Mouse (Mus musculus): ENCODE data around the gene Sertad4. TPM values are rescaled to one million over a fixed set of nuclear protein-coding genes. Genes with fewer than 3 reads are reported as not detected.

Gene Sertad4
- 5.0 and 5.7 TPM in 2 replicates for polyA plus RNA-seq (2015; fragmentation: Nextera tagmentation; extraction: Ambion mirVana)

DNA sequence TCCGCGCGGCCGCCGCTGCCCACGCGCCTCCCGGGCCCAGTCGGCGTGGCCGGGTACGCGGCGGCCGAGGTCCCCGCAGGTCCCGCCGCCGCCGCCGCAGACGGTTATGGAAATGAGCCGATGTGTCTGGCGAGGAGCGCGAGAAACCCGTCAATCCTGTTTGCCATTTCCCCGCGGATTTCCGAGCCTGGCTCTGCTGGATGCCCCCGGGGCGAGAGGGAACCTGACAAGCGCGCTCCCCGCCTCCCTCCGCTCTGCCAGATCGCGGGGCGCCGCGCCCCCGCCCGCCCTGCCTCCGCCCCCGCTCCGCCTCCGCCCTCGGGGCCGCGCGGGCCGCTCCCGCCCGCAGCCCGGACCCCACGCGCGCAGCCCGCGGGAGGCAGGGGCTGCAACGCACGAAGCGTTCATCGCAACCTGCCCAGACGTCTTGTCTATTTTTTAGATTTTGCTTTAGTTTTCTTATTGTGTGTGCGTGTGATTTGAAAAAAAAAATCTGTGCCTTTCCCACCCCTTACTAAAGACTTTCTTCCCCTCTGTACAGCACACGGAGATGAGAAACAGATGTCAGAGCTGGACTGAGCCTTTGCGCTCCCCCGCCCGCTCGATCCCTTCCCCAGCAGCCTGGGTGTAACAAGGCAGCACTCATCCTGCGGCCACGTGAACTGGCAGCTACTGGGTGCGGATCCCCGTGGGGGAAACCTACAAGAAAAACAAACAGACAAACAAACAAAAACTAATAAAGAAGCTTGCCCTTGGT, at the start of gene Sertad4:
Gene Sertad4 (minus strand): TSS at position 283 of the 757 bp plus-strand sequence.
- H3K27ac ChIP-seq (ENCODE audit: low read length): peak within 1 kb of the TSS; percentile 92
- peaks cover 33% of the 10 kb centered on the region for H3K4me1 ChIP-seq (ENCODE audit: control insufficient read depth, insufficient read depth, low read length)
- peak; percentile 71; the same call in 1 of the 2 replicates for ATAC-seq (ENCODE audit: insufficient read depth, low FRiP score)
- peak within 1 kb of the TSS; percentile 94 for H3K9ac ChIP-seq (ENCODE audit: low read length)
- no peaks in the 10 kb centered on the region for H3K27me3 ChIP-seq (ENCODE audit: control insufficient read depth, insufficient read depth, low read length)
- H3K36me3 ChIP-seq (ENCODE audit: control insufficient read depth, insufficient read depth, low read length): no peaks in the 10 kb centered on the region
- under 1% methylated on average over 74 of the region's 75 CpGs for WGBS
- no peaks in the 10 kb centered on the region for H3K9me3 ChIP-seq (replicated peaks; ENCODE audit: control insufficient read depth, low read length)
- peak within 1 kb of the TSS; percentile 80 for H3K4me3 ChIP-seq (replicated peaks; ENCODE audit: low read length)
- H3K4me2 ChIP-seq (ENCODE audit: low read depth, low read length): peak within 1 kb of the TSS; percentile 55

DNA sequence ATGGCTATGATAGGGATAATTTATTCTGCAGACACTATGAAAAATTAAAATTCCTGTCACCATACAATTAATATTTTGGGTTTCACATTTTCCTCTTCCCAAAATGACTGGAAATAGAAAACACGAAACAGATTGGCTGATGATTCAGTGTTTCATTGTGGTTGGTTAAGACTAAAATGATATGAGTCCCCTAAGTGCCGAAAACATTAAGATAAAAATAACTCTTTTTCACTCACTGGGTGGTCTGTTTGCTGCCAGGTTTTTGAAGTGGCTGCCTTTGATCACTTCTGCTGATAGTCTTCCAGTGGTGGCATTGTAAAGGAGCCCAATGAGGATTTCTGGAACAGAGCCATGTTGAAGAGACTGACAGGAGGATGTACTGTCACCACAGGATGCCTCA, 46.0 kb upstream of the Sertad4 start:
- H3K4me3 ChIP-seq (replicated peaks; ENCODE audit: low read length): no peak overlapping the region
- no peak for ATAC-seq (ENCODE audit: insufficient read depth, low FRiP score)
- H3K27me3 ChIP-seq (ENCODE audit: control insufficient read depth, insufficient read depth, low read length): no peaks in the 10 kb centered on the region
- H3K4me2 ChIP-seq (ENCODE audit: low read depth, low read length): no peak overlapping the region
- H3K27ac ChIP-seq (ENCODE audit: low read length): no peak overlapping the region
- H3K9ac ChIP-seq (ENCODE audit: low read length): no peak overlapping the region
- H3K36me3 ChIP-seq (ENCODE audit: control insufficient read depth, insufficient read depth, low read length): no peaks in the 10 kb centered on the region
- 0 out of 2 replicates have a peak, but pooled peaks cover 3% of the 10 kb centered on the region for H3K4me1 ChIP-seq (ENCODE audit: control insufficient read depth, insufficient read depth, low read length)
- 53% methylated on average over 2 of the region's 2 CpGs for WGBS
- no peaks in the 10 kb centered on the region for H3K9me3 ChIP-seq (replicated peaks; ENCODE audit: control insufficient read depth, low read length)

DNA sequence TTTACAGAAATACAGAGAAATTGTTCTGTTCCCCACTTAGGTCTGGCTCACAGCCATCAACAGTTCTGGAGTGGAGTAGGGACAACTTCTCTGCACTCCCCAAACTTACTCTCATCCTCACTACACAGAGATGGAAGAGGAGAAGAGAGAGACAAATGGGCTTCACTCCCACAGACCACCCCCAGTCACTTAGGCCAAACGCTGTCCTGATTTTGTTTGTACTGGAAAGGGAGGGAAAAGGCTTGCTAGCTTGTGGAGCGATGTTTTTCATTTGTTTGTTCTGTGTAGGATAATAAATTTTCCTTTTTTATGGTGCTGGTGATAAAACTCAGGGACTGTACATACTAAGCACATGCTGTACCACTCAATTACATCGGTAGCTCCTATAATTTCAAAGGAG, 45.4 kb upstream of the Sertad4 start:
- WGBS: 35% methylated on average over 3 of the region's 3 CpGs
- no peak overlapping the region for H3K4me2 ChIP-seq (ENCODE audit: low read depth, low read length)

DNA sequence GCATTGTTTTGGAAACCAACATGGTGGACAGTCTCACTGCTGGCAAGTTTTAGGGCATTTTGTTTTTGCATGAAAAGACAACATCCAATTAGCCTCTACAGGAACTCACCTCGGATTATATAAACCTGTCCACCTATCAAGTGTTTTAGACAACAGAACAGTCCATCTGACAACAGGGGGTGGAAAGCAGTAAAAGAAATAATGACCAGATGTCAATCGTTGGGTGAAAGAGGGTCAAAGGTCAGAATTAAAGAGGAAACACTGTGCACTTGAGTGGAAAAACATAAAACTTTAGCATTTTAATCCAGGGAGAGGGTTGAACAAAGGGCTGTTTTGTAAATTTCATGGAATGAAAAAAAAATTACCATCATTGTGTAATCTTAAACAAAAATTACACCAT, 43.2 kb upstream of the Sertad4 start:
- H3K27ac ChIP-seq (ENCODE audit: low read length): no peak overlapping the region
- H3K9ac ChIP-seq (ENCODE audit: low read length): no peak overlapping the region
- no peaks in the 10 kb centered on the region for H3K9me3 ChIP-seq (replicated peaks; ENCODE audit: control insufficient read depth, low read length)
- H3K27me3 ChIP-seq (ENCODE audit: control insufficient read depth, insufficient read depth, low read length): no peaks in the 10 kb centered on the region
- H3K4me1 ChIP-seq (ENCODE audit: control insufficient read depth, insufficient read depth, low read length): 0 out of 2 replicates have a peak, but pooled peaks cover 3% of the 10 kb centered on the region
- 55% methylated on average over 2 of the region's 2 CpGs for WGBS
- H3K4me3 ChIP-seq (replicated peaks; ENCODE audit: low read length): no peak overlapping the region
- no peaks in the 10 kb centered on the region for H3K36me3 ChIP-seq (ENCODE audit: control insufficient read depth, insufficient read depth, low read length)
- no peak for ATAC-seq (ENCODE audit: insufficient read depth, low FRiP score)
- no peak overlapping the region for H3K4me2 ChIP-seq (ENCODE audit: low read depth, low read length)

More for the DNA sequence above, 45.4 kb upstream of the Sertad4 start:
- Histone ChIP-seq H3K4me3 (replicated peaks; ENCODE audit: low read length) (no peak overlapping the region), H3K4me1 (ENCODE audit: control insufficient read depth, insufficient read depth, low read length) (0 out of 2 replicates have a peak, but pooled peaks cover 3% of the 10 kb centered on the region), H3K27ac (ENCODE audit: low read length) (no peak overlapping the region), H3K9me3 (replicated peaks; ENCODE audit: control insufficient read depth, low read length) (no peaks in the 10 kb centered on the region), H3K27me3 (ENCODE audit: control insufficient read depth, insufficient read depth, low read length) (no peaks in the 10 kb centered on the region), H3K36me3 (ENCODE audit: control insufficient read depth, insufficient read depth, low read length) (no peaks in the 10 kb centered on the region), H3K9ac (ENCODE audit: low read length) (no peak overlapping the region)
- ATAC-seq (ENCODE audit: insufficient read depth, low FRiP score): no peak

DNA sequence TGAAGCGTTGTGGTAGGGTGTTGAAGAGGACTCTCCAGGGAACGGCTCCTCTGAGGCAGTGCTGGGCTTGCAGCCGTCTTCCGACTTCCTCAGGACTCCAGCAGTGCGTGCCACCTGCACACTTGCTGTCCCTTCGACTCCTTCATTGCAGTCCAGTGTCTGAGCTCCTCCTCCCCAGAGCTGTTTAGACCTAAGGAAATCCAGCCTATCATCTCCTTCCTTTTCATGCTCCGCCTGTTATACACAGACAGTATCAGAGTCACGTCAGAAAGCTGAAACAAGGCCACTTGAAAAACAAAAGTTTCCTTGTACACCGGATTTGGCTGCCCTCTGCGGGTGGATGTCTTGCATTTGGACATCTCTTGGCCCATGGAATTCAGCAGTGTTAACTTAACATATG, 41.7 kb upstream of the Sertad4 start:
- no peaks in the 10 kb centered on the region for H3K36me3 ChIP-seq (ENCODE audit: control insufficient read depth, insufficient read depth, low read length)
- 70% methylated on average over 10 of the region's 10 CpGs for WGBS
- H3K4me3 ChIP-seq (replicated peaks; ENCODE audit: low read length): no peak overlapping the region
- H3K9me3 ChIP-seq (replicated peaks; ENCODE audit: control insufficient read depth, low read length): no peaks in the 10 kb centered on the region
- H3K4me1 ChIP-seq (ENCODE audit: control insufficient read depth, insufficient read depth, low read length): 0 out of 2 replicates have a peak, but pooled peaks cover 3% of the 10 kb centered on the region
- no peak overlapping the region for H3K9ac ChIP-seq (ENCODE audit: low read length)
- H3K27ac ChIP-seq (ENCODE audit: low read length): no peak overlapping the region
- ATAC-seq (ENCODE audit: insufficient read depth, low FRiP score): no peak
- no peak overlapping the region for H3K4me2 ChIP-seq (ENCODE audit: low read depth, low read length)
- H3K27me3 ChIP-seq (ENCODE audit: control insufficient read depth, insufficient read depth, low read length): no peaks in the 10 kb centered on the region

DNA sequence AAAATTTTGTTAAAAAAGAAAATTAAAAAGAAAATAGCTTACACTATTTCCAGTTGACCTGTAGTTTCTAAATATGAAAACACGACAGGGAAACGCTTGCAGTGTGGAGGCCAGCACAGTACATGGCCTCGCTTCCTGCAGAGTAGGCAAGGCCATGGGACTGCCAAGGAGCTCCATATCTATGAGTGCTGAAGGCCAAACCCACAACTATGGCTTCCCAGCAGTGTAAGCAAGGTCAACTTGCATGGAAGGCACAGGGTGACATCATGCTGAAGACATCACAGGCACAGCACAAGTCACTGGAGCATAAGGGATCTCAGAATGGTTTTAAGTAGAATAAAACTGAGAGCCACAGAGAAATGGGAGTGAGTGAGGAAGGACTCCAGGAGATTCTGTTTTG, 40.5 kb upstream of the Sertad4 start:
- no peak for ATAC-seq (ENCODE audit: insufficient read depth, low FRiP score)
- Histone ChIP-seq H3K4me3 (replicated peaks; ENCODE audit: low read length) (no peak overlapping the region), H3K27ac (ENCODE audit: low read length) (no peak overlapping the region), H3K4me1 (ENCODE audit: control insufficient read depth, insufficient read depth, low read length) (0 out of 2 replicates have a peak, but pooled peaks cover 3% of the 10 kb centered on the region), H3K36me3 (ENCODE audit: control insufficient read depth, insufficient read depth, low read length) (no peaks in the 10 kb centered on the region), H3K9me3 (replicated peaks; ENCODE audit: control insufficient read depth, low read length) (no peaks in the 10 kb centered on the region), H3K27me3 (ENCODE audit: control insufficient read depth, insufficient read depth, low read length) (no peaks in the 10 kb centered on the region), H3K9ac (ENCODE audit: low read length) (no peak overlapping the region), H3K4me2 (ENCODE audit: low read depth, low read length) (no peak overlapping the region)
- 88% methylated on average over 3 of the region's 3 CpGs for WGBS

DNA sequence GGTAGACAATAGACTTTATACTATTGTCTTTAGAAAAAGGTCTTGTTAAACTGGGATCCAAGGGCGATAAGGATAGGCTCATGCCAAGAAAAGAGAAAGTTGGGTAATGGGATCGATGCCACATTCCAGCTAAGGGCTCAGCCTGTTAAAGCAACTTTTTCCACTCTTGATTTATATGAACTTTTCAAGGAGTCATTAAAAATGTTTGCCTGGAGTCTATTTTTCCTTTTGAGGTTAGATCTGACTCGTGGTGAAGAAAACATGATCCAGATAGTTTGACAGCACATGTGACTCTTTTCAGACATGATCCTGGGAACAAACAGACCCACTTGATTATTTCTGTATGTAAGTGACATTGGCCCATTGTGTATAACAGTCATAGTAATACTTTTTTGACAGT, 35.2 kb upstream of the Sertad4 start:
- ATAC-seq (ENCODE audit: insufficient read depth, low FRiP score): no peak
- Histone ChIP-seq H3K4me1 (ENCODE audit: control insufficient read depth, insufficient read depth, low read length) (no peaks in the 10 kb centered on the region; the same call in 1 of the 2 replicates), H3K4me3 (replicated peaks; ENCODE audit: low read length) (no peak overlapping the region), H3K27ac (ENCODE audit: low read length) (no peak overlapping the region), H3K27me3 (ENCODE audit: control insufficient read depth, insufficient read depth, low read length) (no peaks in the 10 kb centered on the region), H3K9ac (ENCODE audit: low read length) (no peak overlapping the region), H3K9me3 (replicated peaks; ENCODE audit: control insufficient read depth, low read length) (no peaks in the 10 kb centered on the region), H3K36me3 (ENCODE audit: control insufficient read depth, insufficient read depth, low read length) (no peaks in the 10 kb centered on the region), H3K4me2 (ENCODE audit: low read depth, low read length) (no peak overlapping the region)
- 61% methylated on average over 3 of the region's 3 CpGs for WGBS

DNA sequence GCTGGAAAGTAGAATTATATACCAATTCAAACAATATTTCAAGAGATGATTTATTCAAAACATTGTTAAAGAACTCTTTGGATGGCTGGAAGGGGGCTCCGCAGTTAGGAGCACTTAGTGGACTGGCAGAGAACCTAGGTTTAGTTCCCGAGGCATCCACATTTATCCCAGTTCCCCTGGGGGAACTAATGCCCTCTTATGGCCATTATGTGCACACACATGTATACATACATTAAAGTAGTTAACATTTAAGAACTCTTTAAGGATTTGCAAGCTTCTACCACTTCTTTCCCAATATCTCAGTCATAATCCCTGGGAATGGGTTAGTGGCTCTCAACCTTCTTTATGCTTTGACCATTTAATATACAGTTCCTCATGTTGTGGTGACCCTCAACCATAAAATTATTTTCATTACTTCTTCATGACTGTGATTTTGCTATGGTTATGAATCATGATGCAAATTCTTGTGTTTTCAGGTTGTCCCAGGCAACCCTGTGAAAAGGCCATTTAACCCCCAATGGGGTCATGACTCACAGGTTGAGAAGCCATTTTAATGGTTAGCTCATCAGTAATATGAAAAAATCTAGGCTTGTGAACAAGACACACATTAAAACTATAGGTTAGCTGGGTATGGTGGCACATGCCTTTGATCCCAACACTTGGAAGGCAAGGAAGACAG, 27.2 kb upstream of the Sertad4 start:
- Histone ChIP-seq H3K36me3 (ENCODE audit: control insufficient read depth, insufficient read depth, low read length) (no peaks in the 10 kb centered on the region), H3K9me3 (replicated peaks; ENCODE audit: control insufficient read depth, low read length) (no peaks in the 10 kb centered on the region), H3K27ac (ENCODE audit: low read length) (no peak overlapping the region), H3K27me3 (ENCODE audit: control insufficient read depth, insufficient read depth, low read length) (no peaks in the 10 kb centered on the region), H3K9ac (ENCODE audit: low read length) (no peak overlapping the region), H3K4me3 (replicated peaks; ENCODE audit: low read length) (no peak overlapping the region), H3K4me1 (ENCODE audit: control insufficient read depth, insufficient read depth, low read length) (no peaks in the 10 kb centered on the region), H3K4me2 (ENCODE audit: low read depth, low read length) (no peak overlapping the region)
- WGBS: 70% methylated on average over 2 of the region's 2 CpGs
- no peak for ATAC-seq (ENCODE audit: insufficient read depth, low FRiP score)

DNA sequence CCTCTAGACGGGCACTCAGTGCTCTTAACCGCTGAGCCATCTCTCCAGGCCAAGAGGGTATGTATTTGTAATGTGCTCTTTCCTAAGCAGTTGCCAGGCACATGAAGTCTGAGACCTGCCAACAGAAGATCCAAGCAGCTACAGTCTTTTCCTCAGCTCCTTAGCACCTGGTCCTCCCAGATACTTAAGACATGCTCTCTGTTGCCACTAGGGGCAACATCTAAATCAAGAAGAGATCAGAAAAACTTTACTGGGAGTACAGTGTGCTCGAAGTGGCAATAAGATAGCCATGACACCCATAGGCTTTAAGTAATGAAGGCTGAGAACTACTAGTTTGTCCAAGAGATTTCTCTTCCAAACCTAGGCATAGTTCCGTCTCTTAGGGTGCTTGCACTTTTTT, 24.6 kb upstream of the Sertad4 start:
- no peak for ATAC-seq (ENCODE audit: insufficient read depth, low FRiP score)
- no peak overlapping the region for H3K4me3 ChIP-seq (replicated peaks; ENCODE audit: low read length)
- 74% methylated on average over 4 of the region's 4 CpGs for WGBS
- no peaks in the 10 kb centered on the region for H3K4me1 ChIP-seq (ENCODE audit: control insufficient read depth, insufficient read depth, low read length)
- no peak overlapping the region for H3K27ac ChIP-seq (ENCODE audit: low read length)
- H3K27me3 ChIP-seq (ENCODE audit: control insufficient read depth, insufficient read depth, low read length): no peaks in the 10 kb centered on the region
- H3K36me3 ChIP-seq (ENCODE audit: control insufficient read depth, insufficient read depth, low read length): no peaks in the 10 kb centered on the region
- no peak overlapping the region for H3K4me2 ChIP-seq (ENCODE audit: low read depth, low read length)
- H3K9ac ChIP-seq (ENCODE audit: low read length): no peak overlapping the region
- no peaks in the 10 kb centered on the region for H3K9me3 ChIP-seq (replicated peaks; ENCODE audit: control insufficient read depth, low read length)

Measured in stomach, embryonic 16.5 days (tissue).